Mouse (Mus musculus): ENCODE measurements at regions not wholly inside any gene's neighbourhood (a gene's known extent, or its start where the extent isn't known, plus 50 kb on each side); places are given as distances from the start of the nearest gene placed in this dataset.

GRCm38 (mm10) chr11:114184970-114185882 lies 118.4 kb upstream of the Sdk2 start:
- no peak for DNase-seq (ENCODE audit: extremely low spot score in 1 of 2, low spot score in 1 of 2)

GRCm38 (mm10) chr11:114184431-114184830 lies 117.6 kb upstream of the Sdk2 start:
- DNase-seq (ENCODE audit: extremely low spot score in 1 of 2, low spot score in 1 of 2) = no peak

GRCm38 (mm10) chr11:114183231-114183630 lies 116.4 kb upstream of the Sdk2 start:
- no peak for DNase-seq (ENCODE audit: extremely low spot score in 1 of 2, low spot score in 1 of 2)

- DNase-seq (ENCODE audit: extremely low spot score in 1 of 2, low spot score in 1 of 2) = no peak
Observed at GRCm38 (mm10) chr11:114178746-114179472, 112.1 kb upstream of the Sdk2 start.

GRCm38 (mm10) chr11:114177789-114178188 lies 110.9 kb upstream of the Sdk2 start:
- DNase-seq (ENCODE audit: extremely low spot score in 1 of 2, low spot score in 1 of 2) = no peak

GRCm38 (mm10) chr11:114177281-114177680 lies 110.4 kb upstream of the Sdk2 start:
- DNase-seq (ENCODE audit: extremely low spot score in 1 of 2, low spot score in 1 of 2) = no peak

GRCm38 (mm10) chr11:114176671-114177212 lies 109.9 kb upstream of the Sdk2 start:
- DNase-seq (ENCODE audit: extremely low spot score in 1 of 2, low spot score in 1 of 2) = peak in 1 of 2 experiments; percentile 29

- DNase-seq (ENCODE audit: extremely low spot score in 1 of 2, low spot score in 1 of 2) = no peak
Observed at GRCm38 (mm10) chr11:114175437-114176131, 108.7 kb upstream of the Sdk2 start.

- no peak for DNase-seq (ENCODE audit: extremely low spot score in 1 of 2, low spot score in 1 of 2)
Observed at GRCm38 (mm10) chr11:114174871-114175270, 108.0 kb upstream of the Sdk2 start.

- DNase-seq (ENCODE audit: extremely low spot score in 1 of 2, low spot score in 1 of 2) = no peak
Observed at GRCm38 (mm10) chr11:114168231-114168661, 101.4 kb upstream of the Sdk2 start.

GRCm38 (mm10) chr11:114165656-114166362 lies 99.0 kb upstream of the Sdk2 start:
- no peak for DNase-seq (ENCODE audit: extremely low spot score in 1 of 2, low spot score in 1 of 2)

- DNase-seq (ENCODE audit: extremely low spot score in 1 of 2, low spot score in 1 of 2) = peak; percentile 36 to 86
Observed at GRCm38 (mm10) chr11:114152716-114153115, 85.9 kb upstream of the Sdk2 start.

GRCm38 (mm10) chr11:114146334-114146733 lies 79.5 kb upstream of the Sdk2 start:
- no peak for DNase-seq (ENCODE audit: extremely low spot score in 1 of 2, low spot score in 1 of 2)

- no peak for DNase-seq (ENCODE audit: extremely low spot score in 1 of 2, low spot score in 1 of 2)
Observed at GRCm38 (mm10) chr11:114129270-114129669, 62.4 kb upstream of the Sdk2 start.

- DNase-seq (ENCODE audit: extremely low spot score in 1 of 2, low spot score in 1 of 2) = no peak
Observed at GRCm38 (mm10) chr11:114128841-114129240, 62.0 kb upstream of the Sdk2 start.

- DNase-seq (ENCODE audit: extremely low spot score in 1 of 2, low spot score in 1 of 2) = no peak
Observed at GRCm38 (mm10) chr11:114127426-114127825, 60.6 kb upstream of the Sdk2 start.

- DNase-seq (ENCODE audit: extremely low spot score in 1 of 2, low spot score in 1 of 2) = no peak
Observed at GRCm38 (mm10) chr11:114122175-114122574, 55.3 kb upstream of the Sdk2 start.

GRCm38 (mm10) chr11:114119135-114119534 lies 52.3 kb upstream of the Sdk2 start:
- DNase-seq (ENCODE audit: extremely low spot score in 1 of 2, low spot score in 1 of 2) = no peak
